In genomic region chr4:109665101-109665981, GRCm38 (mm10) we compare ENCODE assay signal across 8 mouse cellular contexts. TPM values are rescaled to one million over a fixed set of nuclear protein-coding genes. Genes with fewer than 3 reads are reported as not detected.
A peak's percentile ranks its signal among the peaks of the same experiment; 100 is the strongest.
DNase-seq lines count a peak whose midpoint lies in the region; ATAC-seq lines count a peak whose summit lies in the region.

No protein-coding gene starts in this region.

- H3K27ac ChIP-seq in forebrain, embryonic 16.5 days (ENCODE audit: low read length) = peak overlapping the region; percentile 26

- H3K36me3 ChIP-seq in forebrain, embryonic 16.5 days (ENCODE audit: control insufficient read depth, insufficient read depth) = no peaks in the 10 kb centered on the region

- H3K4me1 ChIP-seq in forebrain, embryonic 16.5 days (replicated peaks; ENCODE audit: control insufficient read depth, insufficient read depth, low read length) = peaks cover 12% of the 10 kb centered on the region

- peaks cover 15% of the 10 kb centered on the region for H3K27me3 ChIP-seq in forebrain, embryonic 16.5 days (replicated peaks; ENCODE audit: control insufficient read depth, insufficient read depth, low read length)

- no peaks in the 10 kb centered on the region for H3K9me3 ChIP-seq in forebrain, embryonic 16.5 days (ENCODE audit: control insufficient read depth, low read length)

- under 1% methylated on average over 49 of the region's 49 CpGs for WGBS in forebrain, embryonic 16.5 days

- DNase-seq in NIH3T3 (ENCODE audit: low read depth) = peak; percentile 94
- peak; percentile 49 for DNase-seq in cerebellum, adult 11-12 months
- peak; percentile 8 to 31 for DNase-seq in layer of hippocampus, postnatal 25 days (ENCODE audit: extremely low spot score in 1 of 2, low spot score in 1 of 2)
- peak; percentile 14 for DNase-seq in right cerebral cortex, postnatal 25 days
- peak; percentile 53 for DNase-seq in yolk sac, embryonic 10.5 days (ENCODE audit: low spot score)

- peak overlapping the region; percentile 48 for H3K4me3 ChIP-seq in forebrain, embryonic 16.5 days (replicated peaks; ENCODE audit: low read length)

- H3K4me2 ChIP-seq in forebrain, embryonic 16.5 days (ENCODE audit: low read length) = peak overlapping the region; percentile 94

- H3K9ac ChIP-seq in forebrain, embryonic 16.5 days (replicated peaks; ENCODE audit: low read depth, low read length) = peak overlapping the region; percentile 85

- ATAC-seq in forebrain, embryonic 16.5 days = peak; percentile 61
- ATAC-seq in hematopoietic stem cell, adult 5-6 weeks (replicated peaks in 1 of 2; ENCODE audit: insufficient read depth in 1 of 2, low FRiP score in 2 of 2, low TSS enrichment in 1 of 2, low read depth in 1 of 2, poor library complexity in 2 of 2, severe bottlenecking in 2 of 2) = peak; percentile 54 to 60
- ATAC-seq in megakaryocyte, adult 5-6 weeks (ENCODE audit: poor library complexity, severe bottlenecking) = peak; percentile 50

RNA-seq across cellular contexts. Expression of gene Cdkn2c, which starts 1.6 kb away (rescaled TPM):
- polyA plus RNA-seq in forebrain, embryonic 16.5 days (2015; fragmentation: Nextera tagmentation; extraction: Ambion mirVana) = 8.0 and 11.9 TPM in 2 replicates
- total RNA-seq in hematopoietic stem cell, adult 5-6 weeks (2017) = 26.0 and 49.8 TPM in 2 replicates
- 1 to 10 TPM; 4.6 to 4.8 TPM for total RNA-seq in layer of hippocampus, postnatal 25 days (2021)
- 97.2 and 122 TPM in 2 replicates for total RNA-seq in megakaryocyte, adult 5-6 weeks (2015)
- total RNA-seq in megakaryocyte, adult 5-6 weeks (2017) = 93.9 and 102 TPM in 2 replicates

RNA-seq across cellular contexts. Expression of gene Faf1, which starts 11.0 kb away (rescaled TPM):
- polyA plus RNA-seq in forebrain, embryonic 16.5 days (2015; fragmentation: Nextera tagmentation; extraction: Ambion mirVana) = 28.3 and 32.1 TPM in 2 replicates
- 50.2 and 69.9 TPM in 2 replicates for total RNA-seq in hematopoietic stem cell, adult 5-6 weeks (2017)
- 10 to 100 TPM; 24.0 to 26.8 TPM for total RNA-seq in layer of hippocampus, postnatal 25 days (2021)
- 34.5 and 35.8 TPM in 2 replicates for total RNA-seq in megakaryocyte, adult 5-6 weeks (2015)
- 40.9 and 42.0 TPM in 2 replicates for total RNA-seq in megakaryocyte, adult 5-6 weeks (2017)

Comparison
In these comparisons a context has a peak if more than half of its experiments do, and no peak if none do; other contexts are left out.
1. Peak in every context shown above with its lines: DNase-seq, ATAC-seq, H3K4me3 ChIP-seq and H3K27ac ChIP-seq.
2. DNase-seq: peak in every context shown above with its lines; median percentile 94 in NIH3T3; 53 in yolk sac, embryonic 10.5 days; 49 in cerebellum, adult 11-12 months; 20 in layer of hippocampus, postnatal 25 days; 14 in right cerebral cortex, postnatal 25 days.